Mouse (Mus musculus): ENCODE measurements around the gene Neurog1. TPM values are rescaled to one million over a fixed set of nuclear protein-coding genes. Genes with fewer than 3 reads are reported as not detected.
A peak's percentile ranks its signal among the peaks of the same experiment; 100 is the strongest.

The Neurog1 gene
- total RNA-seq (2015) (not detected in 2 replicates), total RNA-seq (2017) (not detected in 2 replicates)

GRCm38 (mm10) chr13:56251924-56252619 lies at the start of gene Neurog1:
TSS of gene Neurog1 (minus strand) at chr13:56252163.
- ATAC-seq (replicated peaks; ENCODE audit: poor library complexity) = no peak

GRCm38 (mm10) chr13:56299336-56299735 lies 47.4 kb upstream of the Neurog1 start:
- no peak for ATAC-seq (replicated peaks; ENCODE audit: poor library complexity)

GRCm38 (mm10) chr13:56296659-56297020 lies 44.7 kb upstream of the Neurog1 start:
- no peak for ATAC-seq (replicated peaks; ENCODE audit: poor library complexity)

- no peak for ATAC-seq (replicated peaks; ENCODE audit: poor library complexity)
Observed at GRCm38 (mm10) chr13:56295943-56296658, 44.1 kb upstream of the Neurog1 start, which contains the start of gene Cxcl14. TSS of gene Cxcl14 (minus strand) at chr13:56296551.

- ATAC-seq (replicated peaks; ENCODE audit: poor library complexity) = no peak
Observed at GRCm38 (mm10) chr13:56295586-56295942, 43.6 kb upstream of the Neurog1 start.

GRCm38 (mm10) chr13:56294908-56295307 lies 42.9 kb upstream of the Neurog1 start:
- ATAC-seq (replicated peaks; ENCODE audit: poor library complexity) = no peak

- ATAC-seq (replicated peaks; ENCODE audit: poor library complexity) = no peak
Observed at GRCm38 (mm10) chr13:56289998-56290397, 38.0 kb upstream of the Neurog1 start.

- no peak for ATAC-seq (replicated peaks; ENCODE audit: poor library complexity)
Observed at GRCm38 (mm10) chr13:56289261-56289660, 37.3 kb upstream of the Neurog1 start.

- no peak for ATAC-seq (replicated peaks; ENCODE audit: poor library complexity)
Observed at GRCm38 (mm10) chr13:56288601-56289000, 36.6 kb upstream of the Neurog1 start.

- ATAC-seq (replicated peaks; ENCODE audit: poor library complexity) = no peak
Observed at GRCm38 (mm10) chr13:56287091-56287490, 35.1 kb upstream of the Neurog1 start.

GRCm38 (mm10) chr13:56283321-56283720 lies 31.4 kb upstream of the Neurog1 start:
- no peak for ATAC-seq (replicated peaks; ENCODE audit: poor library complexity)

- no peak for ATAC-seq (replicated peaks; ENCODE audit: poor library complexity)
Observed at GRCm38 (mm10) chr13:56280356-56280755, 28.4 kb upstream of the Neurog1 start.

- ATAC-seq (replicated peaks; ENCODE audit: poor library complexity) = peak; percentile 72
Observed at GRCm38 (mm10) chr13:56279439-56279838, 27.5 kb upstream of the Neurog1 start.

GRCm38 (mm10) chr13:56275171-56275570 lies 23.2 kb upstream of the Neurog1 start:
- ATAC-seq (replicated peaks; ENCODE audit: poor library complexity) = no peak

GRCm38 (mm10) chr13:56270124-56270523 lies 18.2 kb upstream of the Neurog1 start:
- ATAC-seq (replicated peaks; ENCODE audit: poor library complexity) = no peak

GRCm38 (mm10) chr13:56267396-56267795 lies 15.4 kb upstream of the Neurog1 start:
- no peak for ATAC-seq (replicated peaks; ENCODE audit: poor library complexity)

GRCm38 (mm10) chr13:56266435-56266834 lies 14.5 kb upstream of the Neurog1 start:
- ATAC-seq (replicated peaks; ENCODE audit: poor library complexity) = peak; percentile 55

- ATAC-seq (replicated peaks; ENCODE audit: poor library complexity) = no peak
Observed at GRCm38 (mm10) chr13:56265661-56266060, 13.7 kb upstream of the Neurog1 start.

GRCm38 (mm10) chr13:56262269-56262668 lies 10.3 kb upstream of the Neurog1 start:
- ATAC-seq (replicated peaks; ENCODE audit: poor library complexity) = no peak

- peak; percentile 39; the same call in 1 of the 2 replicates for ATAC-seq (replicated peaks; ENCODE audit: poor library complexity)
Observed at GRCm38 (mm10) chr13:56260344-56260780, 8.4 kb upstream of the Neurog1 start.

- ATAC-seq (replicated peaks; ENCODE audit: poor library complexity) = no peak
Observed at GRCm38 (mm10) chr13:56259926-56260250, 7.9 kb upstream of the Neurog1 start.

Data from megakaryocyte progenitor cell, adult 5-6 weeks (primary cell).